Mouse (Mus musculus): ENCODE data around the gene Hmcn1.

GRCm38 (mm10) chr1:150873231-150873630 lies 120.0 kb downstream of the Hmcn1 start:
- TF ChIP-seq CTCF (IDR thresholded peaks at IDR 0.05; ENCODE audit: extremely low read depth, insufficient read length, insufficient replicate concordance, low read depth, low read length) (no peak), POLR2A (IDR thresholded peaks at IDR 0.05; ENCODE audit: low read depth, low read length) (no peak)

Measured in small intestine, adult 2 months (tissue).